Mouse (Mus musculus) bone marrow, adult 2 months (tissue): ENCODE results near the gene Gm49358. TPM values are rescaled to one million over a fixed set of nuclear protein-coding genes. Genes with fewer than 3 reads are reported as not detected.

Source experiments
- H3K27ac ChIP-seq: fragments of 200-500 bp; 2 replicates; pipeline ENCODE4 v1.5.1; 2012; ENCODE audit warnings: low read depth, mild to moderate bottlenecking, control low read depth, inconsistent platforms, low read length; ENCODE audit not compliant: control insufficient read depth, poor library complexity, insufficient read depth
- H3K4me1 ChIP-seq: fragments of 200-500 bp; 2 replicates; pipeline ENCODE4 v1.6.1; 2011; ENCODE audit warnings: low read length; ENCODE audit not compliant: control insufficient read depth, insufficient read depth
- H3K4me3 ChIP-seq: fragments of 200-500 bp; replicated peaks from 2 replicates; pipeline ENCODE3; 2011; ENCODE audit warnings: mild to moderate bottlenecking, low read depth, low read length, control low read depth; ENCODE audit not compliant: control insufficient read depth
- CTCF ChIP-seq: fragments of 200-500 bp; IDR thresholded peaks from 2 replicates; pipeline ENCODE4 v1.5.1; 2011; ENCODE audit warnings: low read length, control low read depth; ENCODE audit not compliant: control insufficient read depth, insufficient read depth
- POLR2A ChIP-seq: fragments of 200-500 bp; IDR thresholded peaks from 2 replicates; pipeline ENCODE4 v1.6.1; 2011; ENCODE audit warnings: low read depth, mild to moderate bottlenecking, control low read depth, low read length, borderline replicate concordance; ENCODE audit not compliant: control insufficient read depth
- WGBS: fragments of 180-500 bp; shearing (Covaris S2); methylation state at CpG from one replicate; pipeline ENCODE4 v1.1.7; 2018; 5-methylcytosine and 5-hydroxymethylcytosine counted together
- polyA plus RNA-seq: library from polyadenylated mRNA; stranded (reverse); fragments of >200 nt; gene quantifications from 2 replicates; pipeline ENCODE4 v1.2.4, GENCODE M21; 2011; ENCODE audit warnings: low replicate concordance; ENCODE audit not compliant: missing spikeins, insufficient read depth, insufficient read length

The Gm49358 gene
- polyA plus RNA-seq, 1 experiment, result not detected

GRCm38 (mm10) chr10:86849087-86849486 is 85.3 kb downstream of the Gm49358 start:
- 75% methylated on average over 4 of the region's 4 CpGs for WGBS
- TF ChIP-seq POLR2A, result no peak
- TF ChIP-seq CTCF, result no peak
- Histone ChIP-seq H3K27ac (no peak overlapping the region), H3K4me3 (no peak overlapping the region), H3K4me1 (no peaks in the 10 kb centered on the region)

- TF ChIP-seq CTCF (no peak), POLR2A (no peak)
- no peak overlapping the region for H3K4me3 ChIP-seq
- no peak overlapping the region for H3K27ac ChIP-seq
- H3K4me1 ChIP-seq, result no peaks in the 10 kb centered on the region
- WGBS, result 74% methylated on average over 4 of the region's 4 CpGs
These were observed 85.7 kb downstream of the Gm49358 start for GRCm38 (mm10) chr10:86849508-86849907.

GRCm38 (mm10) chr10:86852160-86852559 is 88.4 kb downstream of the Gm49358 start:
- WGBS, result 84% methylated on average over 6 of the region's 6 CpGs
- no peak for TF ChIP-seq CTCF
- no peak for TF ChIP-seq POLR2A
- no peaks in the 10 kb centered on the region for H3K4me1 ChIP-seq
- no peak overlapping the region for H3K4me3 ChIP-seq
- no peak overlapping the region for H3K27ac ChIP-seq

- WGBS, result 89% methylated on average over 3 of the region's 3 CpGs
- H3K27ac ChIP-seq, result no peak overlapping the region
- TF ChIP-seq POLR2A, result no peak
- no peak for TF ChIP-seq CTCF
- no peaks in the 10 kb centered on the region for H3K4me1 ChIP-seq
- H3K4me3 ChIP-seq, result no peak overlapping the region
These were observed 89.7 kb downstream of the Gm49358 start for GRCm38 (mm10) chr10:86853433-86853832.

- no peaks in the 10 kb centered on the region for H3K4me1 ChIP-seq
- no peak overlapping the region for H3K27ac ChIP-seq
- 66% methylated on average over 4 of the region's 4 CpGs for WGBS
- H3K4me3 ChIP-seq, result no peak overlapping the region
- no peak for TF ChIP-seq CTCF
- no peak for TF ChIP-seq POLR2A
These were observed 96.6 kb downstream of the Gm49358 start for GRCm38 (mm10) chr10:86860396-86860795.

- no peak overlapping the region for H3K27ac ChIP-seq
- 80% methylated on average over 6 of the region's 6 CpGs for WGBS
- no peak overlapping the region for H3K4me3 ChIP-seq
- no peaks in the 10 kb centered on the region for H3K4me1 ChIP-seq
- no peak for TF ChIP-seq CTCF
- no peak for TF ChIP-seq POLR2A
These were observed 98.7 kb downstream of the Gm49358 start for GRCm38 (mm10) chr10:86862496-86862895.

- H3K4me1 ChIP-seq, result no peaks in the 10 kb centered on the region
- WGBS, result 82% methylated on average over 6 of the region's 6 CpGs
- peak; percentile 14; the same call in 1 of the 2 replicates for TF ChIP-seq CTCF
- no peak for TF ChIP-seq POLR2A
- H3K27ac ChIP-seq, result no peak overlapping the region
- no peak overlapping the region for H3K4me3 ChIP-seq
These were observed 99.7 kb downstream of the Gm49358 start for GRCm38 (mm10) chr10:86863429-86863828.

GRCm38 (mm10) chr10:86872121-86872520 is 108.3 kb downstream of the Gm49358 start:
- H3K27ac ChIP-seq, result no peak overlapping the region
- WGBS, result 81% methylated on average over 7 of the region's 7 CpGs

GRCm38 (mm10) chr10:86872591-86872990 is 108.8 kb downstream of the Gm49358 start:
- H3K4me3 ChIP-seq, result no peak overlapping the region
- H3K27ac ChIP-seq, result no peak overlapping the region
- 77% methylated on average over 5 of the region's 5 CpGs for WGBS
- no peaks in the 10 kb centered on the region; the same call in 1 of the 2 replicates for H3K4me1 ChIP-seq
- TF ChIP-seq CTCF, result no peak
- no peak for TF ChIP-seq POLR2A

More at GRCm38 (mm10) chr10:86872121-86872520, 108.3 kb downstream of the Gm49358 start:
- H3K4me3 ChIP-seq, result no peak overlapping the region
- TF ChIP-seq POLR2A (no peak), CTCF (no peak)
- no peaks in the 10 kb centered on the region; the same call in 1 of the 2 replicates for H3K4me1 ChIP-seq
